Mouse (Mus musculus) embryonic fibroblast, embryonic 13.5 days (primary cell): Measurements from ENCODE around the gene Wdr83os.

Source experiments
- CTCF ChIP-seq: IDR thresholded peaks from 2 replicates; pipeline ENCODE4 v1.5.1; 2011; ENCODE audit warnings: mild to moderate bottlenecking, control low read depth, low read length, moderate library complexity, borderline replicate concordance; ENCODE audit not compliant: insufficient read depth
- POLR2A ChIP-seq: IDR thresholded peaks from 2 replicates; pipeline ENCODE4 v1.6.1; 2011; ENCODE audit warnings: low read depth, mild to moderate bottlenecking, control low read depth, low read length, moderate library complexity

GRCm38 (mm10) chr8:85071514-85072281, 8.8 kb upstream of the Wdr83os start, which contains the start of gene Dhps:
- TF ChIP-seq CTCF, result no peak
- TF ChIP-seq POLR2A, result peak; percentile 67
